Mouse (Mus musculus): Measurements from ENCODE around the gene 2210408I21Rik.

Gene 2210408I21Rik

DNA sequence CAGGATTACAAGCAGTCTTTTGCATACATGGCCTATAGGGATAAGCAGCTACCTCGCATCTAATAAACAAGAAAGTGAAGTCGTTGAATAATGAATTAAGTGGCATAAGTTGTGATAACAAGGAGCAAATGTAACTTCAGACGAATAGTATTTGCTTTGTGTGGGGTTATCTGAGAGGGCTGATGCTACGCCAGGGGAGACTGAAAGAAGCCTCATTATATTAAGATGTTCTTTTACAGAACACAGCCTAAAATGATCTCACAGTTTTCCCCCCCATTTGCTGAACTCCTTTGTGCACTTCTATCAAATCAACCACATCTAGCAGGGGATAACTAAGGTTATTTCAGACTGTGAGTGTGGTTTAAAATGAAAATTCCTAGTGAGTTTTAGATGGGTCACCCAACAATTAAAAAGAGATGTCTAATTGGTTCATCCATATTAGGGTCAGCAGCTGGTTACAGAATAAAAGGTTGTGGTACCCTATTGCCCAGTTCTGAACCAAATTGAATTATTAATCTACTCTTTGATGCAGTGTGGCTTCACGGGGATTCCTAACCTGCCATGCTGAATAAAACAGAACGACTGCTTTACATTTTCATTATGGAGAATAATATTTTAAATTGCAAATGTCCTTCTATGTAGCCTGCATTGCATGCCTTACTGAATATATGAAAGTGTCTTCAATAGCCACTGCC lies 343.2 kb downstream of the 2210408I21Rik start:
- no peak for DNase-seq (ENCODE audit: low spot score in 2 of 2)

DNA sequence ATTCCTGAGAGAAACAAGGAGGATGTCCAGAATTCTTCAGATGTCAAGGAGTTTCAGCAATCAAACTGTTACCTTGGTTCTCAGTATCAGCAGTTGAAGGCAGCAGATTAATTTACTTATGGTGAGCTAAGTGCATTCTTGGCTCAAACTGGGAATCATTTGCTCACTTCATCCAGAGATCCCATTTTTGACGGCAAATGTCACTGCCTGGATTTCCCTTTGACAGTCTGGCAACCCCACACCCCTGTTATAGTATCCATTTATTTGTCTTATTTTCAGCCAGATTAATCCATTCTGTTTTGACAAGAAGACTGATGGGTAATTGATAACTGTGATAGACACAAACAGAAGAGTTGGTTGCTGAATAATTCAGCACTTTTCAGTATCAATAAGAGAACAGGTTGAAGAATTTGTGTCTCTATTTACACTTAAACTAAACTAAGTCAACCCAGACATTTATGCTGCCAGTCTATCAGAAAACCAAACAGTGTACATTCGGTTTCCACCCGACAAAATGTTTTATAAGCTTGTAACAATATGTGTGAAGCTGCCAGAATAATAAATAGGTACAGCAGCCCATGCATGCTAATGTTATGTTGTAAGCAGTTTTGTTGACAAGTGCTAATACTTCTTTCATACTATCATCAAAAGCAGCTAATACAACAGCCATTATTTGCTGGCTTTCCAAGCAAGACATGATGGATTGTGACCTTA lies 354.8 kb downstream of the 2210408I21Rik start:
- no peak for DNase-seq (ENCODE audit: low spot score in 2 of 2)

DNA sequence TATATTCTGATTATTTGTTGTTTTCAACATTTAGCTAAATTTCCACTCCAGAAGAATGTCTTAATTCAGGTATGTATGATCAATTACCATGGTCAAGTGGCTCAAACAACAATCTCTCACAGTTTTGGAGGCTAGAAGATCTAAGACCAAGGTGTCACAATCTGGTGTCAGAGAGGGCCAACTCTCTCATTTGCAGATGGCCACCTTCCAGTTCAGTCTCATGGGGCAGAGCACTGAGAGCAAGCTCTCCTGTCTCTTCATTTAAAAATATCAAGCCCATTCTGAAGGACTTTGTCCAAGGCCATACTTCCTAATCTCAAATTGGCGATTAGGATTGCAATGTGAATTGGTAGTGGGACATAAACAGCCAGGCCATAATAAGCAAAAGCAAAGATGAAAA lies 378.7 kb downstream of the 2210408I21Rik start:
- DNase-seq (ENCODE audit: low spot score in 2 of 2), result no peak

DNA sequence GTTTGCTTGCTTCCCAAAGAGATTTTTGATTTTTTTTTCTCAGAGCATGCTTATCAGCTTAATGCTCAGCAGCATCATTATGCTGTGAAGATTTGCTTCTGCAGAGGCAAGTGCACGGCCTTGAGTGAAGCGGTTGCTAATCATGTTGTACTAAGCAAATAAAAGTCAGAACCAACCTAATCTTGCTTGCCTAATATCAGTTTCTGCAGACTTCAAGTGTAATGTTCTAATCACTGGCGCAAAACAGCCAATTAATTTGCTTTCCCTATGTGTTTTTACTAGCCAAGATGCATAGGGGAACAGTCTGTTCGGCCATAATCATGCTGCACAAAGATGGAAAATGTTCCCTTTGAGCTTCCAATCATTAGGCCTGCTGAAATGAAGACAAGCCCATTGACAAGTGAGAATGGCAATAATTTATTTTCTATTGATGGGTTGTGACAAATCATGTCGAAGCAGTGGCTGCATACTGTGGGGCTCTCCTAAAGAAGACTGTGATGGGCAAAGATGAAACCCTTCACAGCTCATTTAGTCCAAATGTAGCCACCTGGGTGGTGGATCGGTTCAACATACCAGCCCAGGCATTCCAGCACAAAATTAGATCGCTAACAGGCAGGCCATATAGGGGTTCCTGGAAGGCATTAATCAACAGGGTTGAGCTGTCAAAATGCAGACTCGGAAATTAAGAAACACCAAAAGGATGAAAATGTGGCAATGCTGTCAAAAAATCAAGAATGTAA lies 393.8 kb downstream of the 2210408I21Rik start:
- DNase-seq (ENCODE audit: low spot score in 2 of 2), result no peak

DNA sequence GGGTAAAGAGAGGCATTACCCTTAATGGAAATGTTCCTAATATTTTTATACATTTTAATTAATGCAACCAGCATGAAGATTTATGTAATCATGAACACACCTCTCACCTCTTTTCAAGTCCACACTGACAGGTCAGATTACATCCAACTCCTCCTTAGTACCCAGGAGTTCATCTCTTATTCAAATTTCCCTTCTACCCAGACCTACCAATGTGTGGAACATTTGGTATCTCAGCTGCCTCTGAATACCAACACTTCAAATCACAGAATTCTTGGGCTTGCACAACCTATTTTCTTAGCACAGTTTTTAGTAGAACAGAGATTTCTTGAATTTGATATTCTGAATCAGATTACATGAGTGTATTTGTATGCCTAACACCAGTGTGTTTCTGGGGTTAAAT lies 394.4 kb downstream of the 2210408I21Rik start:
- DNase-seq (ENCODE audit: low spot score in 2 of 2), result no peak

DNA sequence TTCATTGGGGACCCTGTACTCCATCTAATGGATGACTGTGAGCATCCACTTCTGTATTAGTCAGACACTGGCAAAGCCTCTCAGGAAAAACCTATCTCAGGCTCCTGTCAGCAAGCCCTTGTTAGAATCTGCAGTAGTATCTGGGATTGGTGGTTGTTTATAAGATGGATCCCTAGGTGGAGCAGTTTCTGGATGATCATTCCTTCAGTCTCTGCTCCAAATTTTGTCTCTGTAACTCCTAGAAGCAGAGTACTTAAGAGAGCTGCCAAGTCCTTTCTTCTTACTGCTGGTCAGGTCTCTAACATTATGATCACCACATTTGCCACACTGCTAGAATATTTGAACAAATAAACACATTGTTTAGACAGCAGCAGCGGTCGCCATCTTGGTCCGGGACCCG lies 402.1 kb downstream of the 2210408I21Rik start:
- no peak for DNase-seq (ENCODE audit: low spot score in 2 of 2)

DNA sequence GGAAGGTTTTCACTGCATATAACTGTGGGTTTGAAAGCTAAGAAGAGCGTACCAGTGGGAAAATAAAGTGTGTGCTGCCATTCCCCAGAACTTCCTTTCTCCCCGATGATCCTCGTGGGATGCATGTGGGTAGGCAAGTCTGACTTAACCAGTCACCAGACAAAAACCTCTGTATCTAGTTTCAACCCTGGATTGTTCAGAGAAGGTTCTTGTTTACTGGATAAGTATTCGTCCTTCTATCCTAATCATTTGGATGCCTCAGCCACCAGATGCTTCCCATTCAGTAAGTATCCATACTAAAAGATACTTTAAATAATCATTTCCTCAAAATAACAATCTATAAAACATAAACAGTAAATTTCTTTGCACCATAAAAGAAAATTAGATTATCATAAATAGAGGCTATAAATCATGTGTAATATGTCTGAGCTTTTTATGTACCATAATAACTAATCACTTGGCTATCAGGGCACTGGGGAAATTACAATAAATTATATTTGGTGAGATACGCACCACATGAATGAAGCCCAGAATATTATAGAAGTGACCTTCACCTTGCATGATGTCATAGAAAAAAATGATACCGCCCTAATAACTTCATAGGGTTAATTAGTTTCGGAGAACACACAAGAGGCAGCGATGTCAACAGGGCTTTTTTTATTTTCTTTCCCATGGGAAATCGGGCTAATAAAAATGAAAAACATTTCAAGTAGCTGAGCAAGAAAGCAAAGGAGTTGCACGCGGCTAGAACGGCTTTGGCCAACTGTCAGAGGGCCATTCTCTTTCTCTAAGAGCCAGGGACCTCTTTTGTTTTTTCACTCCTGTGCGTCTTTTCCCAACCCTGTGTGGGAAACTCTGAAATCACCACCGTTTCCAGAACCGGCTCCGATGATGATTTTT lies 412.4 kb downstream of the 2210408I21Rik start:
- DNase-seq (ENCODE audit: low spot score in 2 of 2), result no peak

DNA sequence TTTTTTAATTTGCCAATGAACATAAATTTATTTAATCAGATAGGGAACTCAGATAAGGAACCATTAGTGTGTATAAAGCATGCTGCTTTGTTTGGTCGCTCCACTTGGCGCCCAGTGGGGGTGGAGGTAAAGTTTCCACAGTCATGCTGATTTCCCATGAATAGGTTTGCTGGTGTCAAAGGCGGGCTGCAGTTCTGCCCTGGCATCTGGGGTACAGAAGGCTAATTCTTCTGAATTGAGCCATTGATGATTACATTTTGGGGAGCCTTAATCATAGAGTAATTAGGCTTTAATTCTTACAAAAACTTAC lies 413.0 kb downstream of the 2210408I21Rik start:
- no peak for DNase-seq (ENCODE audit: low spot score in 2 of 2)

DNA sequence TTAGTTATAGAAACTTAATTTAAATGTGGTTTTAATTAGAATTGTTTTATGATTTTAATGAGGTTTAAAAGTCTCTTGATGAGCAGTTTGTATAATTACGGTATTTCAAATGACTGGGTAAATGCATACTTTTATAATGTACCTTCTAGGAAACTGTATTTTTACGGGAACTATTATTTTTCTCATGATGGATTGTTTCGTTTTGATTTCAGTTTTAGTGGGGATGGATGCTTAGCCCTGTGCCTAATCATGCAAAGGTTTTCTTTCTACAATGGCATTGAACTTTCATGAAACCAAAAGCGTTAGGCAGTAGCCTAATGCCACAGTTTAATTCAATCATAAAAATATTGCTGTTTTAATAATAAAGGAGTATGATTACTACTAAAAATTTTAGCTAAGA lies 413.4 kb downstream of the 2210408I21Rik start:
- no peak for DNase-seq (ENCODE audit: low spot score in 2 of 2)

DNA sequence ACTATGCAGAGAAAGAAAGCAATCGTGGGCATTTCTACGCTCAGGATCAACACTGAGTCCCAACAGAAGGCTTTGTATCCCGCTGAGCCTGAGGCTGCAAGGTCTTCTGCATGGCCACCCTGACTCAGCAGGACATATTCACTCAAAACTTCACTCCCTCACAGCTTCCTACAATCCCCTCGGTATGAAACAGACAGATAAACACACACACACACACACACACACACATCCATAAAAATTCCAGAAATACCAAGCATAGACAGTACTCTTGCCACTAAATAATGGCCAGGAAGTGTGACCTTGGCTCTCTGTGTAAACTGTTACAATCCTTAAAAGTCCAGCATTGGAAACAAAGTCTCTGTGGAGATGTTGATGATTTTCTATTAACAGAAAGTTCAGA lies 458.7 kb downstream of the 2210408I21Rik start:
- no peak for DNase-seq (ENCODE audit: low spot score in 2 of 2)

DNA sequence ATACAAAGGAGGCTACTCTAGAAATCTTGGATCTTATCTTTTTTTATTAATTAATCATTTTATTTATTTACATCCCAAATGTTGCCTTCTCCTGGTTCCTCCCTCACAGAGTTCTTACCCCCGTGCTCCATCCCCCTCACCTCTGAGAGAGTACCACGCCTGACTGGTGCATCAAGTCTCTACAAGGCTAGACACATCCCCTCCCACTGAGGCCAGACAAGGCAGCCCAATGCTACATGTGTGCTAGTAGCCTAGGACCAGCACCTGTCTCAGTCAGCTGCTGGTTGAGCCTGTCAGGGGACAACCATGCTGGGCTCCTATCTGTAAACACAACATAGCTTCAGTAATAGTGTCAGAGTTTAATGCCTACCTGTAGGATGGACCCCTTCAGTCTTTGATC lies 480.0 kb downstream of the 2210408I21Rik start:
- no peak for DNase-seq (ENCODE audit: low spot score in 2 of 2)

All from spleen, postnatal 4 days (tissue).